Comparison of ENCODE assay signal across 39 mouse cellular contexts in genomic region chr10:19580660-19581059, GRCm38 (mm10). TPM values are rescaled to one million over a fixed set of nuclear protein-coding genes. Genes with fewer than 3 reads are reported as not detected.
"Had no signal": no experiment of that assay in that cellular context is flagged by ENCODE, and none has a peak within 500 bp of the region (broad histone marks: within the 10 kb centered on the region; RNA-seq: fewer than 3 reads in every experiment).

No protein-coding gene starts in this region.

- H3K9ac ChIP-seq: heart, embryonic 12.5 days; hindbrain, embryonic 12.5 days; hindbrain, embryonic 14.5 days; limb, embryonic 13.5 days; limb, embryonic 15.5 days; liver, embryonic 12.5 days; liver, embryonic 14.5 days had no signal

- DNase-seq: gastrocnemius, postnatal 14 days; gastrocnemius, postnatal 36 days; heart, adult 18-20 months; heart, postnatal 10 days; heart, postnatal 36 days; kidney, adult 18-20 months; kidney, adult 8-10 months; kidney, postnatal 10 days; kidney, postnatal 36 days; layer of hippocampus, adult 9-11 months; layer of hippocampus, postnatal 36 days; left cerebral cortex, postnatal 4 days had no signal

- ATAC-seq: hindbrain, embryonic 16.5 days; liver, embryonic 12.5 days had no signal

- H3K4me1 ChIP-seq: hindbrain, embryonic 12.5 days; limb, embryonic 15.5 days had no signal

- H3K27me3 ChIP-seq: heart, embryonic 12.5 days; hindbrain, embryonic 12.5 days; limb, embryonic 13.5 days; limb, embryonic 15.5 days; liver, embryonic 12.5 days had no signal

- H3K36me3 ChIP-seq: heart, embryonic 10.5 days; heart, embryonic 12.5 days; hindbrain, embryonic 12.5 days; limb, embryonic 13.5 days; limb, embryonic 15.5 days; liver, embryonic 12.5 days had no signal

- H3K4me2 ChIP-seq: heart, embryonic 12.5 days; hindbrain, embryonic 12.5 days; hindbrain, embryonic 14.5 days; limb, embryonic 13.5 days; limb, embryonic 15.5 days; liver, embryonic 12.5 days had no signal

- H3K4me3 ChIP-seq: heart, embryonic 10.5 days; heart, embryonic 12.5 days; hindbrain, embryonic 12.5 days; limb, embryonic 13.5 days; limb, embryonic 15.5 days; liver, embryonic 12.5 days had no signal

- H3K9me3 ChIP-seq: heart, embryonic 10.5 days; heart, embryonic 12.5 days; hindbrain, embryonic 12.5 days; limb, embryonic 13.5 days; limb, embryonic 15.5 days; liver, embryonic 12.5 days had no signal

- H3K27ac ChIP-seq: heart, embryonic 10.5 days; hindbrain, embryonic 12.5 days; hindbrain, embryonic 14.5 days; limb, embryonic 13.5 days; limb, embryonic 15.5 days; liver, embryonic 12.5 days; liver, embryonic 14.5 days had no signal

RNA-seq across cellular contexts. Expression of gene Il22ra2, which starts 41.1 kb away (rescaled TPM):
- total RNA-seq: gastrocnemius, adult 18-20 months; gastrocnemius, adult 8-10 months; gastrocnemius, postnatal 14 days; gastrocnemius, postnatal 36 days; heart, adult 8-10 months; heart, postnatal 10 days; heart, postnatal 36 days; layer of hippocampus, adult 18-20 months; layer of hippocampus, adult 8-10 months; layer of hippocampus, postnatal 14 days; layer of hippocampus, postnatal 36 days; left cerebral cortex, adult 18-20 months; left cerebral cortex, adult 8-10 months; left cerebral cortex, postnatal 10 days; left cerebral cortex, postnatal 25 days; left cerebral cortex, postnatal 4 days; liver, adult 2 months had no signal
- polyA plus RNA-seq: frontal cortex, adult 2 months; heart, embryonic 10.5 days; heart, embryonic 12.5 days; heart, embryonic 14.5 days; heart, embryonic 16.5 days; hindbrain, embryonic 12.5 days; hindbrain, embryonic 14.5 days; hindbrain, embryonic 16.5 days; intestine, embryonic 14.5 days; kidney, embryonic 14.5 days; kidney, embryonic 16.5 days; limb, embryonic 11.5 days; limb, embryonic 13.5 days; liver, adult 2 months; liver, embryonic 12.5 days had no signal
